Mouse (Mus musculus): ENCODE data around the gene Pllp. TPM values are rescaled to one million over a fixed set of nuclear protein-coding genes. Genes with fewer than 3 reads are reported as not detected.

Gene Pllp
- polyA plus RNA-seq, 1 experiment from 2014 or later = 0.27 TPM

- peaks cover 98% of the 10 kb centered on the region for H3K36me3 ChIP-seq (replicated peaks)
Measured at GRCm38 (mm10) chr8:94633564-94634194, 62.4 kb downstream of the Pllp start.

More at GRCm38 (mm10) chr8:94633564-94634194, 62.4 kb downstream of the Pllp start:
- H3K9me3 ChIP-seq = no peaks in the 10 kb centered on the region
- 89% methylated on average over 2 of the region's 2 CpGs for WGBS
- no peak for DNase-seq (ENCODE audit: low spot score)
- no peaks in the 10 kb centered on the region for H3K4me1 ChIP-seq
- H3K27me3 ChIP-seq (replicated peaks; ENCODE audit: low read depth, poor library complexity, severe bottlenecking) = no peaks in the 10 kb centered on the region
- H3K4me3 ChIP-seq = no peak overlapping the region
- H3K27ac ChIP-seq (replicated peaks) = no peak overlapping the region

Other genes with a start within 250 kb of the Pllp start
- gene Cpne2, start 163.3 kb downstream of the Pllp start, polyA plus RNA-seq (2016; fragmentation: Nextera tagmentation; extraction: Ambion mirVana) = 9.1 and 9.9 TPM in 2 replicates
- 43.8 and 47.1 TPM in 2 replicates for gene Rspry1, start 94.3 kb downstream of the Pllp start, polyA plus RNA-seq (2016; fragmentation: Nextera tagmentation; extraction: Ambion mirVana)
- gene Fam192a, start 94.3 kb downstream of the Pllp start, polyA plus RNA-seq (2016; fragmentation: Nextera tagmentation; extraction: Ambion mirVana) = 82.6 and 93.1 TPM in 2 replicates
- 179 and 184 TPM in 2 replicates for gene Arl2bp, start 29.7 kb downstream of the Pllp start, polyA plus RNA-seq (2016; fragmentation: Nextera tagmentation; extraction: Ambion mirVana)
- gene Ccl22, start 49.3 kb upstream of the Pllp start, polyA plus RNA-seq (2016; fragmentation: Nextera tagmentation; extraction: Ambion mirVana) = not detected in 2 replicates
- 4.5 and 5.5 TPM in 2 replicates for gene Cx3cl1, start 75.7 kb upstream of the Pllp start, polyA plus RNA-seq (2016; fragmentation: Nextera tagmentation; extraction: Ambion mirVana)
- gene Ccl17, start 114.2 kb upstream of the Pllp start, polyA plus RNA-seq (2016; fragmentation: Nextera tagmentation; extraction: Ambion mirVana) = not detected in 2 replicates
- gene Coq9, start 142.0 kb upstream of the Pllp start, polyA plus RNA-seq (2016; fragmentation: Nextera tagmentation; extraction: Ambion mirVana) = 48.1 and 49.6 TPM in 2 replicates
- gene Ciapin1, start 142.1 kb upstream of the Pllp start, polyA plus RNA-seq (2016; fragmentation: Nextera tagmentation; extraction: Ambion mirVana) = 193 and 200 TPM in 2 replicates
- gene Polr2c, start 161.2 kb upstream of the Pllp start, polyA plus RNA-seq (2016; fragmentation: Nextera tagmentation; extraction: Ambion mirVana) = 180 and 184 TPM in 2 replicates
- 16.3 and 16.8 TPM in 2 replicates for gene Dok4, start 180.1 kb upstream of the Pllp start, polyA plus RNA-seq (2016; fragmentation: Nextera tagmentation; extraction: Ambion mirVana)
- 23.0 and 24.1 TPM in 2 replicates for gene Ccdc102a, start 221.8 kb upstream of the Pllp start, polyA plus RNA-seq (2016; fragmentation: Nextera tagmentation; extraction: Ambion mirVana)
- gene Adgrg5, start 227.4 kb upstream of the Pllp start, polyA plus RNA-seq (2016; fragmentation: Nextera tagmentation; extraction: Ambion mirVana) = 0.30 and 0.51 TPM in 2 replicates

Data from embryonic facial prominence, embryonic 10.5 days (tissue).